Mouse (Mus musculus) cerebellum, adult (tissue): ENCODE results near the gene Slc16a10.

Experiments
- ATAC-seq: cut with Nextera tagmentation; 2 replicates; pipeline ENCODE4 v1.9.2; 2017; ENCODE audit warnings: mild to moderate bottlenecking, moderate library complexity, mixed read lengths; ENCODE audit not compliant: insufficient number of reproducible peaks, low FRiP score, low TSS enrichment

The Slc16a10 gene

DNA sequence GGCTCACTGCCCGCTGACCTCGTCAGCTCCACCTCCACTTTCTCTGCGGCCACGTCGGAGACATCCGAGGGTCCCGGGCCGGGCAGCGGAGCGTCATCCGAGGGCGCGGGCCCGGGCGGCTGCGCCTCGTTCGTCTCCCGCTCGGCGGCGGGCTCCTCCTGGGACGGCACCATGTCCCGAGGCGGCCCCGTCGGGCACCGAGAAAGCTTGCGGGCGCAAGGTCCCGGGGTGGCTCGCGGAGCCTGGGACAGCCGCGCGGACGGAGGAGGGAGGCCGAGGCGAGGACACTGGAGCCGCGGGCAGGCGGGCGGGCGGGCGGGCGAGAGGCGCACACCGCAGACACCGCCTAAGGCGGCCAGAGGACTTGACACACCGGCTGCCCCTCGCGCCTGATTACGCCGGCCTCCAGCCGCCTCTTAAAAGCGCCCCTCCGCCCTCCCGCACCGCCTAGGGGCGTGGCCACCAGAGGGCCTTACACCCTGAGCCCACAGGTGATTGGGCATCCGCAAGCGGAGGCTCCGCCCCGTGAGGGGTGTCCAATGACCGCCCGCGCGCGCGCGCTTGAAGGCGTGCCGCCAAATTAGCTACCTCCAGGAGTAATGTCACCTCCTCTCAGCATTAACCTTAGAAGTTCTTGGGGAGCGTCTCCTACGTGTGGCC lies at the start of gene Slc16a10:
TSS of gene Slc16a10 (minus strand) at position 395 of the 660 bp plus-strand sequence.
- ATAC-seq, result peak; percentile 98

DNA sequence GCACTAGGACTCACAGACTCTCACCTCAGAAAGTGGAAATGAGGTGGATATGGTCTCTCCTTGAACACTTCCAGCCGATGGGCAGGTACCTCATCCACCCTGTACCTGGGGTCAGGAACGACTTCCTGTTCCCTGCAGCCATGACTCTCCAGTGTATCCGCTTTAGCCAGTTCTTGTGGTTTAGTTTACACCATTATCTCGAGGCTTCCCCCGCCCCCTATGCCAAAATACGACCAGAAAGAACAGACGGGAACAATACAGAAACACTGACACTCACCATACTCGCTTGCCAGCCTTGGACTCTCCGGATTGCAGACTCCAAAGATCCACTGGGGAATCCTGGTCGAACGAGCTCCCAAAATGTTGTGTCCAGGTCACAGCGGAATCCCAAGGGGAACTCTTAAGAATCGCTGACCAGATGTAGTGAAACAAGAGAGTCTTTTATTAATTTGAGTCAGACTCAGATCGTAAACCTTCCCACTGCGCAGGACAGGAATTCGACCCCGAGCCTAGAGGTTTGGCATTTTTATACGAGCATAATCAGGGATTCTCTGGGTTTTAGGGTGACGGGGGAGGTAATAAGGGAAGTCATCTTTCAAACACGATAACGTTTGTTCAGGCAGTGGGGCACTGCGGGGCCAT lies 49.4 kb upstream of the Slc16a10 start:
- ATAC-seq, result no peak

DNA sequence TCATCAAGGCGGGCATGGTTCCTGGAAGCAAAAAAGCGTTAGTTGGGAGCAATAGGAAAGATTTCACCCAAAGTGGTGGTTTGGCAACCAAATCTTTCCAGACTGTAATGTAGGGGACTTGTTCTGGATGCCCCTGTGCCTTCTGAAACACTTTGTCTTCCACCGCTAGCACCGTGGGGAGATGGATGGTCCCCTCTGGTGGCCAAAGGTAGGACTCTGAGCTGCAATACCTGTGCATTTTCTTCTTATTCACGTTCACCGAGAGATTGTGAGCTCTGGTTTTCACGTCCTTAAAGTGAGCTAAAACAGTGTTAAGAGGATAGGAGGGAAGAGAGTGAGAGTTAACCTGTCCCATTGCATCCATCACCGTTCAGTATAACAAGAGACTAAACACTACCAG lies 48.8 kb upstream of the Slc16a10 start:
- no peak for ATAC-seq

DNA sequence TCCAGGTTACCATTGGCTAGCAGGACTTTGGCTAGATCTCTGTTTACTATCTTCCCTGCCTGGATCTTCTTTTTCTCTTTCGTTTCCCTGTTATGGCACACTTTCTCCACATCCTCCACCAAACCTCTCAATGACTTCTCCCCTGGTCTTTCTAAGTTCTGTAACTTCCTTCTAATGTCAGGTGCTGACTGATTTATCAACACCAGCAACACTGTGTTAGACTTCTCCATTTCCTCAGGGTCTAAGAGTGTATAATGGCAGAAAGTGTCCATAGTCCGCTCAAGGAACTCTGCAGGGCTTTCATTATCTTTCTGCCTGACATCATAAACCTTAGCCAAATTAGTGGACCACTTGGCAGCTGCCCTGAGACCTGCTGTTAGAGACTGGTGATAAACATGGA lies 47.6 kb upstream of the Slc16a10 start:
- ATAC-seq, result no peak

DNA sequence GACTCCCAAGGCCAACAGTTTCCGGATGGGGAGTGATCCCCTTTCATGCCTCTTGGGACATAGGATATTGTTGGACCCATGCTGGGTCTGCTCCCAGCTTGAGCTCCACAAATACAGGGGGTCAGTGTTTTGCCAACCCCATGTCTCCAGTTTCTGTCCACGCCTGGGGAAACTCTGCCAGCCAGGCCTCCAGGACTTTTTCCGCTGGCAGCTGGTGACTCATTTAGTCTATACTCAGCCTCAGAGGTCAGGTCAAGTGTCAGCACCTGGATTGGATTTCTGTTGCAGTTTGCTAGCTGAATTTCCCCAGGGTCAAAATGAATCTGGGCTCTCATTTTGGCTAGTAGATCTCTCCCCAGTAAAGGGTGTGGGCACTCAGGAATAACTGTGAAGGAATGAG lies 46.8 kb upstream of the Slc16a10 start:
- no peak for ATAC-seq

DNA sequence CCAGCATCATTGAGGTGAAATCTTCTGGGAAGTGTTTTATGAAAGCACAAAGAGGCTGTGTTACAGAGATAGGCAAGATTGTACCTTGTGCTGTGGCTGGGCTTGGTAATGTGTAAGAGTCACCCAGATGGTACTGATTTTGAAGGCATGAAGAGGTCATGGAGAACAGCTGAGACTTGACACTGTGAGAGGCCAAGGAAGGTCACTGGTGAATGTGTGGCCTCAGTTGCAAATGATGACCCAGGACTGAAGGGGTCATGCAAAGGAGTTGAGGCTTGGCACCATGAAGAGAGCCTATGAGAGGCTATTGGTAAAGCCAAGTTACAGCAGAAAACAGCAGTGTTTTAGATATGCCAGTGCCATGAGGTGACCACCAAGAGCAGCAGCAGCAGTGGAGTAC lies 43.9 kb upstream of the Slc16a10 start:
- no peak for ATAC-seq

DNA sequence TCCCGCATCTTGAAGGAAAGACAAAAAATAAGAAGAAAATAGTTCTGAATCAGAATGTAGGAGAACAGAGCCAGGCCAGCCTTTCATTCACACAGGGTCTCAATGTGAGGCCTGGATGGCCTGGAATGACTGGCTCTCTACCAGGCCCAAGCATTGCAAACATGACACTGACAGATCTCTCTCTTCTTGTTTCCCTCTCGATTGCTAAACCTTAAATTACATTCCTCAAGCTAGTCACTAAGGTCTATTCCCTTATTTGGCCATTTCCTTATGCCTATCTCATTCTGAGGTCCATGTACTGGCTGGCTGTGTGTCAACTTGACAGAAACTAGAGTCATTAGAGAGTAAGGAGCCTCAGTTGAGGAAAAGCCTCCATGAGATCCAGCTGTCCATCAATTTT lies 38.0 kb upstream of the Slc16a10 start:
- ATAC-seq, result no peak

DNA sequence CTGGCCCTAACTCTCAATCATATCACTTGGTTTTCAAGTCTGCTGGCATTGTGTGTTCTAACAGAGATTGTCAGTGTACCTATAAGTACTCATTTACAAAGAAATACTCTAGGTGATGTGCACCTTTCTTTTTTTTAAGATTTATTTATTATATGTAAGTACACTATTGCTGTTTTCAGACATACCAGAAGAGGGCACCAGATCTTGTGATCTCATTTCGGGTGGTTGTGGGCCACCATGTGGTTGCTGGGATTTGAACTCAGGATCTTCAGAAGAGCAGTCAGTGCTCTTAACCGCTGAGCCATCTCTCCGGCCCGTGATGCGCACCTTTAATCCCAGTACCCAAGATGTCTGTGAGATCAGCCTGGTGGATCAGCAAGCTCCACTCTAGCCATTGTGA lies 37.1 kb upstream of the Slc16a10 start:
- ATAC-seq, result no peak

DNA sequence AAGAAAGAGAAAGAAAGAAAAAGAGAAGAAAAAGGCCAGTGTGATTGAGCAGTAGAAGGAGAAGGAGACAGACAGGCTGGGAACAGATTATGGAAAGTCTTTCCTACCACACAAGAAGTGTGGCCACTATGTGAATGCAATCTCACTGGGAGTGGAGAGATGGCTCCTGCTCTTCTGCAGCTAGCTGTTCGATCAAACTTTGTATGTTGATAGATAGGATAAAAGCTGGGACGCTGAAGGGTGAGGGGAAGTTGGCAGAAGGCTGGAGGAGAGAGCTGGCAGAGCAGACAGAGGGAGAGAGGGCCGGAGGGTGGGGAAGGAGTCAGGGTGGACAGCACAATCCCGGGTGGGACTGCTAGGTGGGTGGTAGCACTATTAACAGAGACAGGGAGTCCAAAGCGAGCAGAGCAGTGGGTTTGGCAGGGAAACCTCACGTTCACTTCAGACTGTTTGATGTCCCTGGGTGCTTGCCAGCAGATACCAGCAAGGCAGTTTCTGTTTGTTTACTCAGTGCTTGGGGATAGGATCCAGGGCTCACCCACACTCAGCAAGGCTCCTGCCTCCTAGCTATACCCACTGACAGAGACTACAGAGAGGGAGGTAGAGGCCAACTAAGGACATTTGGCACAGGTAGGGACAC lies 35.4 kb upstream of the Slc16a10 start:
- no peak for ATAC-seq

DNA sequence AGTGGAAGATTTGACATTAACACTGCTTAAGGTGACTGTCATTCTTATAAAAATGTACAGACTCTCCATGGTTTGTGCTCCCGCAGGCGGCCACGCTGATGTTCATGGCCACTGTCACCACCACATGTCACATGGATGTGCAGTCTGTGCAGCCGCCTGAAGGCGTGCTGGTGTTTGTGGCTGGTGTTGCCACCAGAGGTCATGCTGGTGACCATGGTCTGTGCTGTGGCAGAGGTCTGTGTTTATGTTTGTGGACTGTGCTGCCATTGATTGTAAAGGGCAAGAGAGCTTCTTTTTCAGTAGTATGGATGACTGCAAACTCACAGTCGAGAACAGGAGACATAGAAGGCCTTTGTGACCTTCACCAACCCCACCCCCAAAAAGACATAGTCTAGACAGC lies 30.1 kb upstream of the Slc16a10 start:
- ATAC-seq, result no peak

DNA sequence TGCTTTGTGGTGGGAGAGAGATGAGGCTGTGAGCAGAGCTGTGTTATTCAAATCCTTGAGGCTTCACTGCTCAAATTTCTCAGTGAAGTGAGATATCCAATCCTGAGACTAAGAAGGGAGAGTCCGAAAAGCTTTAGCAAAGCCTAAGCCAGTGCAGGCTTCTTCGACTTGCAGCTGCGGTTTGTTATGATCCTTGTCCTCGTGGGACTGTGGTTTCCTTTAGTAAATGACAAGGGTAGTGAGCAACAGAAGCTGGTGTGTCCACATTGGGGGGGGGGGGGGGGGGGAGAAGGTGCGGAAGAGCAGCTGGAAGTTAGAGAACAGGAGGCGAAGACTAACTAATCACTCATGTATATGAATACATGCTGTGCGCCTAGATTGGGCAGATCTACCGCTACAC lies 29.2 kb upstream of the Slc16a10 start:
- ATAC-seq, result no peak

DNA sequence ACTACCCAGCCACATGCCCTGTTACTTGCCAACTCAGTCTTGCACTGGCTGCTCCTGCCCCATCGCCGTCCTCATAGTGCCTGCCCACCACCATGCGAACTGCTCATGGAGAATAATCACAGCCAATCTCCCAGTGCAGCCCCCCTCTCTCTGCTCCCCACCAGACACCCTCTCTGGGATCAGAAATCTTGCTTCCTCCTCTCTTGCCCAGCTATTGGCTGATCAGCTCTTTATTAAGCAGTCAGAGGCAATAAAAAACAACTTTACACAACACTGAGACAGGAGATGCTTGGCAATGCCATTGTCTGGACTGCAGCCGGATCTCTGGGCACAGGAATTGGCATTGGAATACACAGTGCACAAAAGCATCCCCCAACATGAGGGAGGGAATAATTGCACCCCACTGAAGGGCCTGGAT lies 28.1 kb upstream of the Slc16a10 start:
- no peak for ATAC-seq

DNA sequence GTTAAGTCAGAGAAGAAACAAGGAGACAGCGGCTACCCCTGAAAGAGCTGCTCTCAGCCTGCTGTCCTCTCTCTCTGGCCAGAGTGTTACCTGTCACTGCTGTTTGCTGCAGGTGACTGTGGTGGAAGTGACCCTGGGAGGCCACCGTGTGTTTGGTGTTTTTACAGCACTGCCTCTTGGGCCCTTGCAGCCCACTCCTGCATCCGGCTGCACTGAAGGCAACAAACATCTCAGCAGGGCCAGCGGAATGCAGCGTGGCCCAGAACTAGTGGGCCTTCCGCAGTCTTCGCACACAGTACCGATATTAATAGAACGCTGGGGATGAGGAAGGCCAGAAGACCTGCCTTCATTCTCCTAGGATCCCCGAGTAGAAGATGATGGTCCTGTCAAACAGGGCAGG lies 27.5 kb upstream of the Slc16a10 start:
- ATAC-seq, result no peak

DNA sequence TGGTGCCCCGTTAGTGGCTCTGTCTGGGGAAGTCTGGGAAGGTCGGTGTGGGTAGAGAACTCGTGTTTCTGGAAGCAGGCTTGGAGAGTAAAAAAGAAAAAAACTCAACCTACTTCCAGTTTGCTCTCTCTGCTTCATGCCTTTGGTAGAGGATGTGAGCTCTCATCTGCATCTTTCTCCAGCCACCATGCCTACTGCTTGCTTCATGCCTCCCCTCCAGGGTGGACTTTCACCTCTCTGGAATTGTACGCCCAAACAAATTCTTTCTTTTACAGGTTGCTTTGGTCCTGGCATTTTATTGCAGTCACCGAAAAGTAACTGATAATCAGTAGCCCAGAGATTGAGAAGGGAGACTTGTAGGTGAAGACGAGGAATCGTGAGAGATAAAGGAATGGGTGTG lies 27.0 kb upstream of the Slc16a10 start:
- ATAC-seq, result no peak

DNA sequence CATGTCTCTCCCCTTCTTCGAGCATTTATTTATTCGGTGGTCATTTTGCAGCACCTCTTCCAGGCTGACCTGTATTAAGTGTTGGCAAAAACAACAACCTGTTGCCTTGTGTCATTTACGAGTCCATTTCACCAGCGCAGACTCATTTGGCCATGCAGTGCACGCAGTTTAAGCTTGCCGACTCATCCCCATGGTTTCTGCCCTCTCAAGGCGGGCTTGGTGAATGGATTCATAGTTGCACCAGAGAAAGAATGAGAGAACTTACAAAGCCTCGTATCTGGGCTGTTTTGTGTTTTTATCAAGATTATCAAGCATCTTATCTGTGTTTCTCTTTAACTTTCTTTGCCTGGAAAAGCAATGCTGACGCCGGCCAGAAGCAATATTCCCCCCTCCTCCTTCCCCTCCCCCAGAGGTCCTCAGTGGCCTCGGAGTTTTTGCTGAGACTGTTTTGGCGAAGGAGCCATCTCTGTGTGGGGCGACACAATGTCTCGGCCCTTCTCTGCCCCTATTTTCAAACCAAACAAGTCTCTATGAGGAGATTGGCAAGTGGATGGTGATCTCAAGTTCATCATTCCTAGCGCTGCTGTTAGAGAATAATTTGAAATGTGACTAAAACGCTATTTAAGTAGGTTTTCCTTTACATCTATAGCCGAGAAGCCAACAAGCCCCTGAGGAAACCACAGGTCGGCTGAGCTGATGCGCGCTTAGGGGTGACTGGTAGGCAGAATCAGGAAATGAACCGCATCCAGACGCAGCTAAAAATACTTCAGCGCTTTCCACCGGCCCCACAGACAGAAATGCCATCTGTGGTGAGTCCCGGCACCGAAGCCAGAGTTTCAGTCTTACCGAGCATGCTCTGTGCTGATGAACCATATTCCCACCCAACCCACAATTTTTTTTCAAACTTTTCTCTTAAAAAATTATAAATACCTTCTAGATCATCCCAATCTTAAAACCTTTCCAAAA lies 22.6 kb upstream of the Slc16a10 start:
- peak; percentile 74 for ATAC-seq

DNA sequence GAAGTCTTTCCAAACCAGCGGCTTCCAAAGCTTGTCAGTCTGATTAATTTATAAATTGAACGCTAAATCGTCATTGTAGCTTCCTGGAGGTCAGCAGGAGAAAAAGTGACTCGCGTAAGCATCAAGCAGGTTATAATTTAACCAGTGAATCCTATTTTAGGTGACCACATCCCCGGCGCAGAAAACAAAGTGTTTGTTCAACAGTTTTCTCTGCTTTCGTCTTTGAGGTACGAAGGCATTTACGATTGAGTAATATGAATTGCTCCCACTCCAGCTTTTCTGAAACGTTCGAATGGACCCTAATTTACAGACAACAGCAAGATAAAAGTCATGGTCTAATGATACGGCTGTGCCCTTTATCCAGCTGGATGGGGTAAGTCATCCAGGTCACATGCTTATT lies 21.9 kb upstream of the Slc16a10 start:
- ATAC-seq, result no peak

DNA sequence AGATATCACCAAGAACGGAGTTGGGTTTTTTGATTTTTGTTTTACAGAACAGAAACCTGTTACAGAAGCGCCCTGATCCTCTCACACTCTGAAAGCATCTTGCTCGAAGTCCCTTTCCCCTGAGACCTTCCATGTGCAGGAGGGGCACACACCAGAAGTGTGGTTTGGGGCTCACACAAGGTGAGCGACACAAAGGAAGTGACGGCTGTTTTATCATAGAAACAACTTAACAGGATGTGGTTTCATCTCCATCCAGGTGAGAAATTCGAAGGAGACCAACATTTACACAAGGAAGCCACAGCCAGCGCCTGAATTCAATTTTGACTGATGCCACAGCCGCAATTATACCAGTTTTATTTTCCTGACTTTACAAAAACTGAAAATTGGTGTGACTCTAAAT lies 21.3 kb upstream of the Slc16a10 start:
- ATAC-seq, result no peak

DNA sequence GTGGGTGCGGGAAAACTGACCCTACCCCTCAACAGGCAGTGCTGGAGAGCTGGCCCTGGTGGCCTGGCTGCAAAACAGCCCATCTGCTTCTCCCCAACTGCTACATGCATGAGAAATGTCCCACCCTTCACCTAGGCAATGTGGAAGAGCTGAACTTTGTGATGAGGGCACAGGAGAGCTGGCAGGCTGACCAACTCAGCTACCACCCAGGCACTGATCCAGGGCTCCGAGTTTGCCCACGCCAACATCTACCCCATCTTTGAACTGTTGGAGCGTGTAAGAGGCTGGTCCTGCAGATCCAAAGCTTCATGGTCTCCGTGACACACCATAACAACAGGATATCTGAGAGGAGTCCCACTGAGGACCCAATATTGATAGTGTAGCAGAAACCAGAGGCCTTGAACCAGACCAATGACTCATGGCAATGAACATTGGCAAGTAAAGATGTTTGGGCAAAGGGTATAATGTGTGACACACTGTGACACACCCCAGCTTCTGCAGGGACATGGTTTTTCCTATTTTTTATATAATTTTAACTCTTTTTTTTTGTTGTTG lies 19.7 kb upstream of the Slc16a10 start:
- ATAC-seq, result no peak

DNA sequence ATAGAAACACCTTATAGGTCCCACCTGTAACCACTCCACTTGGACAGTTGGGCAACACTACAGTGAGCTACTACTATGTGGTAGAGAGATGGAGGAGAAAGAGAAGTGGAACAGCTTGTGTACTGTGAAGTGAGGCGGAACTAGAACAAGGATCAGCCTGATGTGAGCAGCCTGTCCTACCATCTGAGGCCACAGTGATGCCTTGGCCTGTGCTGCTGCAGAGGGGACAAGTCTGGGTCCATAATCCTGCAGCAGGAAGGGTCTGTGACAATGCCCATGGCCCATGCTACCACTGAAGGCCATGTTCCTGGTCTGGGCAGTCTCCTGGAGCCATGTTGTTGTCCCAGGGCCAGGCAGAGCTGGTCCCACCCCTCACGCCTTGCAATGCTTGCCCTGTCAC lies 19.2 kb upstream of the Slc16a10 start:
- no peak for ATAC-seq

DNA sequence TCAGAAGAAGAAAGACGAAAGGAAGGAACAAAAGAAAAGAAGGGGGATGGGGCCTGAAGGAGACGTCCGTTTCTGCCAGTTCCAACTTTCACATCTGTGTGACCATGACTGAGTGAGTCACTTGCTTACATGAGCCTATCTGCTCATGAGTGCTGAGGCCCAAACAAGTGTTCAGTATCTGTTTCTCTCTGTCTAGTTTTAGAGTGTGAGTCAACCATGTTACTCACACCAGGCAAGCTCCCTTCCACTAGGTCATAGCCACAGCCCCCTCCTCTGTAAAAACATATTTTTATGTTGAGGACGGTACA lies 10.4 kb upstream of the Slc16a10 start:
- no peak for ATAC-seq
